Mouse (Mus musculus): ENCODE measurements around the gene Guca2b. TPM values are rescaled to one million over a fixed set of nuclear protein-coding genes. Genes with fewer than 3 reads are reported as not detected.

The Guca2b gene
- total RNA-seq, 2 experiments from 2014 or later = not detected

DNA sequence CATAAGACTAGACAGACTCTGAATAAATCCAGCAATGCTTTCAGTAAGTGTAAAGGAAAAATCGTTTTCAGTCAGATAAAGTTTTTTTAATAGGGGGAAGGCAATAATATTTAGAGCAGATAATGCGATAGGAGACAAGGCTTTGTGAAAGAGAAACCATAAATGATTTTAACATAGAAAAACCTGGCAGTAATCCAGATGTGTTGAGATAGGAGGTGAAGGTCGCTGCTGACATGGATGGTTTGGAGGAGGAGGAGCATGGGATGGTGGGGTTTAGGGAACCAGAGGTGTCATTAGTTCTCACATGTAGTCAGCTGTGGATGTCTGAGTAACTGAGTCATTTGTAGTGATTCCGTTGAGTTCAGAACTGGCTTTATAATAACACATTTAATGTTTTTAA is 44.0 kb downstream of the Guca2b start:
- DNase-seq (ENCODE audit: low spot score in 2 of 2) = no peak
- intact Hi-C loops (cut with DNase I) = no loop called here

- intact Hi-C loops (cut with DNase I) = no loop called here
These were observed 44.7 kb downstream of the Guca2b start for GRCm38 (mm10) chr4:119614078-119614477.

DNA sequence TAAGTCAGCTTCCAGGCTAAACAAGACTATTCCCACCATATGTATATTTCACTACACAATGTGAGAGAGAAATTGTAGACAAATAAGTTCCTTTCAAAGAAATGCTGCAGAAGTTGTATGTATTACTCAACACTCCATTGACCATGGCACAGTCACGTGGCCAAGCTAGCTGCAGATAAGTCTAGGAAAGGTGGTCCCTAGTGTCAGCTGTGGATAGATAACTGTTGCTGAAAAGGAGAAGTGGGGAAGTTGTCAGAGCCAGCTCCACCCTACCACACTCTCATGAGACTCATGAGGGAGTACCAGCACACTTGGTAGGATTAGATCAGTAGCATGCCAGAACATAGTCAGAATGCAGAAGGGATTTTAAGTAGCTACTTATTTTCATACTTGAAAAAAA is 49.3 kb downstream of the Guca2b start:
- intact Hi-C loops (cut with DNase I) = no loop called here
- DNase-seq (ENCODE audit: low spot score in 2 of 2) = no peak

More at GRCm38 (mm10) chr4:119614078-119614477, 44.7 kb downstream of the Guca2b start:
- no peak for DNase-seq (ENCODE audit: low spot score in 2 of 2)

Other genes starting within 250 kb of the Guca2b start
- 10 to 100 TPM; 19.5 to 23.3 TPM for gene Ccdc30, start 243.4 kb downstream of the Guca2b start, total RNA-seq (2021)
- 1 to 10 TPM; 4.7 to 7.2 TPM for gene Ppcs, start 236.5 kb downstream of the Guca2b start, total RNA-seq (2021)
- gene Zmynd12, start 236.1 kb downstream of the Guca2b start, total RNA-seq (2021) = under 1 TPM in 1 of 2 experiments, not detected in 1; 0.88 TPM
- gene Rimkla, start 166.3 kb downstream of the Guca2b start, total RNA-seq (2021) = 1 to 10 TPM; 6.5 to 7.9 TPM
- 10 to 100 TPM; 65.4 to 71.2 TPM for gene Foxj3, start 122.0 kb downstream of the Guca2b start, total RNA-seq (2021)
- 10 to 100 TPM; 21.7 to 26.1 TPM for gene Frg2f1, start 119.4 kb downstream of the Guca2b start, total RNA-seq (2021)
- not detected for gene Guca2a, start 21.2 kb downstream of the Guca2b start, total RNA-seq (2021)
- gene Hivep3, start 74.8 kb upstream of the Guca2b start, total RNA-seq (2021) = 10 to 100 TPM; 50.5 to 64.8 TPM

All from left cerebral cortex, postnatal 36 days (tissue).